Mouse (Mus musculus): ENCODE data around the gene St7.

DNA sequence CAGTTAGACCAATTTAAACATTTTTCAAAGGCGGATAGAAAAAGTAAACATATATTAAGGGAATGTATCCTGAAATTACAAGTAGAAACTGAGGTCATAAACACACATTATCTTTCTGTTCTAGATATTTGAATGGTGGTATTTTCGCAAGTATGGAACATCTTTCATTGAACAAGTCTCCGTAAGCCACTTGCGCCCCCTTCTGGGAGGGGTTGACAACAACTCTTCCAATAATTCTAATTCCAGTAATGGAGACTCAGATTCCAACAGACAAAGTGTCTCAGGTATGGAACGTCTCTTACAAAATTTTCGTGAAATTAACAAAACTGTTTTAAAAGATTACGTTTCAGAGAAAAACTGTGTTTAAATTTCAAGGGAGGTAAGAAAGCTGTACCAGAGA, 141.8 kb downstream of the St7 start:
- TF ChIP-seq CTCF (IDR thresholded peaks at IDR 0.05; ENCODE audit: borderline replicate concordance, insufficient read depth, low read depth, low read length) (peak; percentile 59; the same call in 1 of the 2 replicates), POLR2A (IDR thresholded peaks at IDR 0.05; ENCODE audit: borderline replicate concordance, insufficient read depth, low read length) (no peak)
